Mouse (Mus musculus): ENCODE measurements around the gene Galc.

- TF ChIP-seq POLR2A (IDR thresholded peaks at IDR 0.05; ENCODE audit: insufficient read depth, low read depth, low read length) (no peak), CTCF (IDR thresholded peaks at IDR 0.05; ENCODE audit: insufficient read depth, low read depth, low read length) (no peak)
Observed at GRCm38 (mm10) chr12:98213332-98213731, 45.9 kb downstream of the Galc start.
